Mouse (Mus musculus) hindbrain, embryonic 14.5 days (tissue): ENCODE data around the gene Sh3bp5. TPM values are rescaled to one million over a fixed set of nuclear protein-coding genes. Genes with fewer than 3 reads are reported as not detected.

Source experiments
- ATAC-seq: fragments of 200-750 bp; cut with Nextera tagmentation; 2 replicates; pipeline ENCODE4 v1.8.0; 2017; ENCODE audit warnings: moderate number of reproducible peaks, mild to moderate bottlenecking, moderate TSS enrichment, moderate library complexity; ENCODE audit not compliant: low FRiP score
- DNase-seq: peaks from one replicate; pipeline ENCODE4 v3.0.0-alpha.2; 2015; ENCODE audit warnings: low spot score
- H3K27ac ChIP-seq: fragments of 300-500 bp; sonication (generic); 2 replicates; pipeline ENCODE4 v1.5.1; 2014; ENCODE audit warnings: mild to moderate bottlenecking, moderate library complexity
- H3K27me3 ChIP-seq: fragments of 300-500 bp; sonication (generic); 2 replicates; pipeline ENCODE4 v1.6.1; 2014; ENCODE audit warnings: mild to moderate bottlenecking, low read length, mixed read lengths; ENCODE audit not compliant: control insufficient read depth, insufficient read depth
- H3K36me3 ChIP-seq: fragments of 300-500 bp; sonication (generic); replicated peaks from 2 replicates; pipeline ENCODE4 v1.6.1; 2014; ENCODE audit not compliant: control insufficient read depth, insufficient read depth
- H3K4me1 ChIP-seq: fragments of 300-500 bp; sonication (generic); replicated peaks from 2 replicates; pipeline ENCODE4 v1.6.1; 2014; ENCODE audit warnings: antibody characterized with exemption, low read length, mixed read lengths; ENCODE audit not compliant: control insufficient read depth, insufficient read depth
- H3K4me2 ChIP-seq: fragments of 300-500 bp; sonication (generic); replicated peaks from 2 replicates; pipeline ENCODE4 v1.6.1; 2014; ENCODE audit warnings: mild to moderate bottlenecking, moderate library complexity
- H3K4me3 ChIP-seq: fragments of 300-500 bp; sonication (generic); replicated peaks from 2 replicates; pipeline ENCODE4 v1.5.1; 2014; ENCODE audit warnings: mild to moderate bottlenecking, low read length
- H3K9ac ChIP-seq: fragments of 300-500 bp; sonication (generic); 2 replicates; pipeline ENCODE4 v1.6.1; 2014
- H3K9me3 ChIP-seq: fragments of 300-500 bp; sonication (generic); 2 replicates; pipeline ENCODE4 v1.6.1; 2016; ENCODE audit warnings: low read length; ENCODE audit not compliant: control insufficient read depth
- WGBS: fragments of 180-500 bp; shearing (Covaris S2); extraction: QIAGEN DNeasy Blood & Tissue Kit; methylation state at CpG from one replicate; pipeline ENCODE4 v1.1.7; 2014; 5-methylcytosine and 5-hydroxymethylcytosine counted together
- polyA plus RNA-seq: library from polyadenylated mRNA; unstranded; fragments of >200 nt; fragmentation: Nextera tagmentation; extraction: Ambion mirVana; gene quantifications from 2 replicates; pipeline ENCODE4 v1.2.1, GENCODE M21; 2014

The Sh3bp5 gene
- polyA plus RNA-seq, 1 experiment from 2014 or later = 93.7 TPM

DNA sequence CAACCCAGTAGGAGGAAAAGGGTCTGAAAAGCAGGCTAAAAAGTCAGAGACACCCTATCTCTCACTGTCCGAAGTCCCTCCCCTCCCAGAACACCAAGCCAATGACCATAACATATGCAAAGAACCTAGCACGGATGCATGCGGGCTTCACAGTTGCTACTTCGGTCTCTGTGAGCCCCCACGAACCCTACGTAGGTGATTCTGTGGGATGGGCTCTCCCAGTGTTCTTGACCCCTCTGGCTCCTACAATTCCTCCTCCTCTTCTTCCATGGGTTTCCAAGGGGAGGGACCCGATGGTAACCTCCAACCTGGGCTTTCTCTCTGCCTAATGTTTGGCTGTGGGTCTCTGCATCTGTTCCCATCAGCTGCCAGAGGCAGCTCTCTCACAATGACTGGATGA, 109.1 kb downstream of the Sh3bp5 start:
- no peaks in the 10 kb centered on the region for H3K27me3 ChIP-seq
- no peak overlapping the region for H3K4me3 ChIP-seq
- no peak overlapping the region for H3K9ac ChIP-seq
- WGBS = 86% methylated on average over 7 of the region's 7 CpGs
- no peaks in the 10 kb centered on the region for H3K4me1 ChIP-seq
- no peak overlapping the region for H3K27ac ChIP-seq
- ATAC-seq (no peak), DNase-seq (no peak)
- H3K9me3 ChIP-seq = no peaks in the 10 kb centered on the region
- no peaks in the 10 kb centered on the region for H3K36me3 ChIP-seq
- no peak overlapping the region for H3K4me2 ChIP-seq

GRCm38 (mm10) chr14:31325551-31325950, 110.3 kb downstream of the Sh3bp5 start:
- no peaks in the 10 kb centered on the region for H3K27me3 ChIP-seq
- H3K4me2 ChIP-seq = no peak overlapping the region
- no peak for ATAC-seq
- no peaks in the 10 kb centered on the region for H3K9me3 ChIP-seq
- H3K4me3 ChIP-seq = no peak overlapping the region
- H3K9ac ChIP-seq = no peak overlapping the region
- WGBS = 55% methylated on average over 5 of the region's 5 CpGs
- H3K27ac ChIP-seq = no peak overlapping the region
- no peaks in the 10 kb centered on the region for H3K4me1 ChIP-seq
- DNase-seq = no peak
- H3K36me3 ChIP-seq = no peaks in the 10 kb centered on the region

- 65% methylated on average over 10 of the region's 10 CpGs for WGBS
- DNase-seq (no peak), ATAC-seq (no peak)
- H3K9ac ChIP-seq = no peak overlapping the region
- H3K36me3 ChIP-seq = no peaks in the 10 kb centered on the region
- no peaks in the 10 kb centered on the region for H3K9me3 ChIP-seq
- no peak overlapping the region for H3K4me2 ChIP-seq
- no peaks in the 10 kb centered on the region for H3K4me1 ChIP-seq
- H3K27me3 ChIP-seq = no peaks in the 10 kb centered on the region
- H3K27ac ChIP-seq = no peak overlapping the region
- no peak overlapping the region for H3K4me3 ChIP-seq
Measured at GRCm38 (mm10) chr14:31324851-31325250, 111.0 kb downstream of the Sh3bp5 start.

DNA sequence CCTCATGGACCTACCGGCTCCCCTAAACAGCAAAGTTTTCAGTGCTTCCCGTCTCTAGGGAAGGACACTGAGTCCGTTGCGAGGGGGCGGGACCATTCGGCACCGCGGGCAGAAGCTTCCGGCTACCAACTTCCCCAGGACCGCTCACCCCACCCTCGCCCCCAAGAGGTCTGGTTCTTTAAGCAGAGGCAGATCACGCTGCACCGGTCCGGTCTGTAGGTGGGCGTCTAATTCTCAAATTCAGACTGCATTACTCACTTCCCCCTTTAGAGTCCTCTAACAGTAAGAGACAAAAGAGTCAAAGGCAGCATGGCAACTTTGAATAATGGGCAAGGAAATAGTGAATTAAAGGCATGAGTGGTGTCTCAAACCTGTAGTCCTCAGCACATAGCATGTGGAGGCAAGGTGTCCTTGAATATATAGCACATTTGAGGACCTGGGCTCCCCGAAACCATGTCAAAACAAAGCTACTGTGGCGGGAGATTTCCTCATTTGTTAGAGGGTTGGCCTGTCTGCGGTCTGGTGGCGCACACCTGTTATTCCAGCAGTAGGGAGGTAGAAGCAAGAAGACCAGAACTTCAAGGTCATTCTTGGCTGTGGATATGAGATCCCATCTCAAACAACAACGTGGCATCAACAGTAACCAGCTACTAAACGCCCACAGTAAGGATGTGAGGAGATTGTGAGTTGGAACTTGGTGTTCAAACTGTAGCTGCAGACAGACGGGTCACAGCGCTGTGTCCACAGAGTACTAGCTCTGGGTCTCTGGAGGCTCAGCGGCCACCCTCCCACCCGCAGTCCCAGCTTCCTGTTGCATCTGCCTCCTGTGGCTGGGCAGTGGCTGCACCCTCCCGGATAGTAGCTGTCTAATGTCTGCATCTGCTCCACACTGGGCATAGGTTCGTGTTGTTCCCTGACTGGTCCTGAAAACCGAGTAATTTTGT, 111.8 kb downstream of the Sh3bp5 start, which contains the start of gene Dnah1:
TSS of gene Dnah1 (minus strand) at position 48 of the 944 bp plus-strand sequence.
- Histone ChIP-seq H3K9me3 (no peaks in the 10 kb centered on the region), H3K4me2 (peak within 1 kb of the TSS; percentile 50), H3K4me3 (peak within 1 kb of the TSS; percentile 24), H3K27me3 (no peaks in the 10 kb centered on the region), H3K27ac (no peak within 1 kb of the TSS), H3K4me1 (no peaks in the 10 kb centered on the region), H3K36me3 (no peaks in the 10 kb centered on the region), H3K9ac (peak within 1 kb of the TSS; percentile 51)
- no peak for ATAC-seq
- WGBS = 33% methylated on average over 28 of the region's 28 CpGs
- no peak for DNase-seq

- H3K9me3 ChIP-seq = no peaks in the 10 kb centered on the region
- peak overlapping the region; percentile 24; the same call in 1 of the 2 replicates for H3K4me3 ChIP-seq
- H3K4me1 ChIP-seq = no peaks in the 10 kb centered on the region
- H3K27ac ChIP-seq = no peak overlapping the region
- H3K9ac ChIP-seq = peak overlapping the region; percentile 51; the same call in 1 of the 2 replicates
- H3K27me3 ChIP-seq = no peaks in the 10 kb centered on the region
- DNase-seq = no peak
- peak overlapping the region; percentile 50 for H3K4me2 ChIP-seq
- no peak for ATAC-seq
- 78% methylated on average over 4 of the region's 4 CpGs for WGBS
- H3K36me3 ChIP-seq = no peaks in the 10 kb centered on the region
Measured at GRCm38 (mm10) chr14:31323189-31323588, 112.7 kb downstream of the Sh3bp5 start.

DNA sequence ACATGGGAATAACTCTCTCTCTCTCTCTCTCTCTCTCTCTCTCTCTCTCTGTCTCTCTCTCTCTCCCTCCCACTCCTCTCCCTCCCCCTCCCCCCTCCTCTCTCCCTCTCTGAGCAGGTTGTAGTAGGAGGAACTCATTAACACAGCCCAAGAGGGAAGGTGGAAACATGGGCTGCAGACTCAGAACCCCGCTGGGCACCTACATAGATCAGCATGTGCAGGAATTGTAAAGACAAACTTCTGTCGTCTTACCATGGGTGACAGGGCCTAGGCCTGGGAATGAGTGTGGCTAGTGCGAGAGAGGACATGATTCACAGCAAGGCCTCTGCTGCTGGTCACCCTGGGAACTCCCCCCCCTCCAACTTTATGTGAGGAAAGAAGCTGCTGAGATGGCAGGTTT, 113.7 kb downstream of the Sh3bp5 start:
- H3K4me3 ChIP-seq = no peak overlapping the region
- no peaks in the 10 kb centered on the region for H3K36me3 ChIP-seq
- ATAC-seq (no peak), DNase-seq (no peak)
- H3K27me3 ChIP-seq = no peaks in the 10 kb centered on the region
- 83% methylated on average over 3 of the region's 3 CpGs for WGBS
- H3K4me1 ChIP-seq = no peaks in the 10 kb centered on the region
- H3K4me2 ChIP-seq = no peak overlapping the region
- H3K9ac ChIP-seq = no peak overlapping the region
- H3K27ac ChIP-seq = no peak overlapping the region
- no peaks in the 10 kb centered on the region for H3K9me3 ChIP-seq

- H3K27me3 ChIP-seq = no peaks in the 10 kb centered on the region
- DNase-seq (no peak), ATAC-seq (no peak)
- H3K4me2 ChIP-seq = no peak overlapping the region
- H3K9me3 ChIP-seq = no peaks in the 10 kb centered on the region
- 87% methylated on average over 11 of the region's 11 CpGs for WGBS
- no peaks in the 10 kb centered on the region for H3K36me3 ChIP-seq
- no peak overlapping the region for H3K9ac ChIP-seq
- no peak overlapping the region for H3K27ac ChIP-seq
- no peak overlapping the region for H3K4me3 ChIP-seq
- H3K4me1 ChIP-seq = no peaks in the 10 kb centered on the region
Measured at GRCm38 (mm10) chr14:31321181-31321580, 114.7 kb downstream of the Sh3bp5 start.

GRCm38 (mm10) chr14:31319546-31319945, 116.3 kb downstream of the Sh3bp5 start:
- no peaks in the 10 kb centered on the region for H3K36me3 ChIP-seq
- no peak for DNase-seq
- WGBS = 90% methylated on average over 10 of the region's 10 CpGs

DNA sequence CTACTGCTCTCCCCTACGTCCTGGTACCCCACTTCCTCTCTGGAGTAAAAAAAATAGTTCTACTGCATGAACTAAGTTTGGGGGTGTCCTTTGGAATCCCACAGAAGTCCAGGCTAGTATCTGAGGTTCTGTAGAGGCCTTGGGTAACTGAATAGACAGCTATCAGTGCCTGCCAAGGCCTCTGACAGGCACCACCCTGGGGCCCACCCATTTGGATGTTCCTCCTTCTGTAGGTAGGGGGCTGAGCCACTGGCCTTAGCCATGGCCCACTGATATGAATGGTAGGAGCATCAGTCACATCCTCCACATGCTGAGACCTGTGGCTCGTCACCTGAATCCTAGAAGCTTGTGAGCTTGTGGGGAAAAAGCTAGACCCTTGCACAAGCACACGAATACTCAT, 118.1 kb downstream of the Sh3bp5 start:
- Histone ChIP-seq H3K9ac (no peak overlapping the region), H3K27ac (no peak overlapping the region), H3K36me3 (no peaks in the 10 kb centered on the region), H3K27me3 (no peaks in the 10 kb centered on the region), H3K9me3 (no peaks in the 10 kb centered on the region), H3K4me2 (no peak overlapping the region), H3K4me1 (no peaks in the 10 kb centered on the region), H3K4me3 (no peak overlapping the region)
- DNase-seq (no peak), ATAC-seq (no peak)
- 80% methylated on average over 3 of the region's 3 CpGs for WGBS

More at GRCm38 (mm10) chr14:31319546-31319945, 116.3 kb downstream of the Sh3bp5 start:
- Histone ChIP-seq H3K27ac (no peak overlapping the region), H3K4me3 (no peak overlapping the region), H3K9ac (no peak overlapping the region), H3K4me1 (no peaks in the 10 kb centered on the region), H3K9me3 (no peaks in the 10 kb centered on the region), H3K4me2 (no peak overlapping the region), H3K27me3 (no peaks in the 10 kb centered on the region)
- no peak for ATAC-seq
